Mouse (Mus musculus): Measurements from ENCODE around the gene Pxn. TPM values are rescaled to one million over a fixed set of nuclear protein-coding genes. Genes with fewer than 3 reads are reported as not detected.
"Not testable (repeated sequence)": the region's sequence is repeated elsewhere in the genome, so short reads cannot be mapped to it uniquely, and the experiment has no call there.

Pxn gene
- total RNA-seq, 2 experiments from 2014 or later = 31.8 to 36.1 TPM

GRCm38 (mm10) chr5:115484996-115485395 lies 21.5 kb upstream of the Pxn start:
- no peak for ATAC-seq (replicated peaks; ENCODE audit: low FRiP score, low TSS enrichment, poor library complexity, severe bottlenecking)

GRCm38 (mm10) chr5:115485489-115486205 lies 20.8 kb upstream of the Pxn start:
- ATAC-seq (replicated peaks; ENCODE audit: low FRiP score, low TSS enrichment, poor library complexity, severe bottlenecking) = no peak

DNA sequence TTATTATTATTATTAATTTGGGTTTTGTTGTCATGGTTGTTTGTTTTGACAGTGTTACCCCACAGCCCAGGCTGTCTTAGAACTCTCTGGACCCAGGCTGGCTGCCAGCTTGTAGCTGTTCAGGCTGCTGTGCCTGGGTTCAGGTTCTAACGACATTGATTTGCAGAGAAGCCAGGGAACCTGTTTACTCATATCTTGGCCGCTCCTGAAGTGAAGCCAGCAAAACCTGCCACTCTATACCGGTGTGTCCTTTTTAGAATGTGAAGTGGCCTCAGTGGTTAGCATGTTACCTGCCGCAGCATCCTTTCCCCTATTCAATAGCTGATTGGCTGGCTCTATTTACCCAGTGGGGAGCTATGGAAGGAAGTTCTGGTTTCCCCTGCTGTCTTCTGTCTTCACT lies 19.8 kb upstream of the Pxn start:
- ATAC-seq (replicated peaks; ENCODE audit: low FRiP score, low TSS enrichment, poor library complexity, severe bottlenecking) = no peak

DNA sequence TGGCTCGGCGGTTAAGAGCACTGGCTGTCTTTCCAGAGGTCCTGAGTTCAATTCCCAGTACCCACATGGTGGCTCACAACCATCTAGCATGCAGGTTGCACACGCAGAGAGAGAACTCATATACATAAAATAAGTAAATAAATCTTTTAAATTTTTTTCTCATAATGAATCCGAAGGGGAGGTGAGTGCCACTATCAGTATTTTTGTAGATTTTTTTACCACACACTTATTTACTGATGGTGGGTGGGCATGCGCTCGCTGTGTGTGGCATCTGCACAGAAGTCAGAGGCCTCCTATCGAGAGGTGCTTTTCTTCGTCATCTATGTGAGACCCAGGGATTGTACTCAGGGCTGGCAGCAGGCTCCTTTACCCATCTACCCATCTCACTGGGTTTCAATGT lies 19.1 kb upstream of the Pxn start:
- no peak for ATAC-seq (replicated peaks; ENCODE audit: low FRiP score, low TSS enrichment, poor library complexity, severe bottlenecking)

DNA sequence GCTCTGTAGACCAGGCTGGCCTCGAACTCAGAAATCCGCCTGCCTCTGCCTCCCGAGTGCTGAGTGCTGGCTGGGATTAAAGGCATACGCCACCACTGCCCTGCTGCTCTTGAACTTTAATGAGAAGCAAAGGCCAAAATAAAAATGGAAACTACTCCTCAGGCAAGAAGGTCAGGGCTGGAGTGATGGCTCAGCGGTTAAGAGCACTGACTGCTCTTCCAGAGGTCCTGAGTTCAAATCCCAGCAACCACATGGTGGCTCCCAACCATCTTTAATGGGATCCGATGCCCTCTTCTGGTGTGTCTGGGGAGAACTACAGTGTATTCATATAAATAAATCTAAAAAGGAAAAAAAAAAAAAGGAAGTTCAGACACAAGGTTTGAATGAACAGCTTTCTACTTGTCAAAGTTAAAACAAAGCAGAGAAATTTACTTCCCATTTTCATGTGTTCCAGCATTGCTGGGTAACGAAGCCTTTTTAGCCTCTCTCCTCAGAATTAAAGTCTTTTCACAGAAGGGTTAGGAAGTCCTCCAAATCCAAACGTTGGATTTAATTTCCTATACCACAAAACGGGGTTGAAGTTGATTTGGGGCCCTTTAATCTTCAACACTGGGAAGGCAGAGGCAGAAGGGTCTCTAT lies 18.4 kb upstream of the Pxn start:
- no peak for ATAC-seq (replicated peaks; ENCODE audit: low FRiP score, low TSS enrichment, poor library complexity, severe bottlenecking)

DNA sequence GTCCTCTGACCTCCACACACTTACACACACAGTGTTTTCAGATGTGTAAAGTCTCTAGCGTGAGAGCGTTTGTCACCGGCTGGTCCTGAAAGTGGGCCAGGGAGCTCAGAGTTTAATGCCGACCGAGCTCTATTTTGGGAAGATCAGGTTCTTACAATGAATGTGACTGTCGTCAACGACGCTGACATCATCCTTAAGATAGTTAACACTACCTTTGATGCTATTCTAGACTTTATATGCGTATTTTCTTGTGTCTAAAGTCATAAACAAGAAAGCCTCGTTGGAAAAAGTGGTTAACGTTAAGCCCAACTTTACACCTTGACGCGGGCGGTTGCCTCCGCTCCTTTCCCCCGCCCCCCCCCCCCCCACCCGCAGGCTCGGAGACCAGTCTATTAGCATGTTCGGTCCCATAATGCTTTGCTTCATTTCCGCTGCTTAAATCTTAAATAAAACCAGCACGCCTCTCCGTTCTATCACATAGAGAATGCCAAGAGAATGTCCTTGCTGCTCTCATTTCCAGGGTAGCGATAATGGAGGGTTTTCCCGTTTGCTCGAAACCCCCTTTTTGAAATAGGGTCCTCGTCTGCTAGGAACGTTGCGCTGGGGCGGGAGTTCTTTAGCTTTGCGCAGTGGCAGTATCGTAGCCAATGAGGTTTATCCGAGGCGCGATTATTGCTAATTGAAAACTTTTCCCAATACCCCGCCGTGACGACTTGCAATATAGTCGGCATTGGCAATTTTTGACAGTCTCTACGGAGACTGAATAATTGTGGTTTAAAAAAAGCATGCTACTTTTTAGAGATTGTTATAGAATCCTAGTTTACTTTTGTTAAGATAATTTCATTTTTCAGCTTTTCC lies 17.4 kb upstream of the Pxn start:
- no peak; the same call in 1 of the 2 replicates for ATAC-seq (replicated peaks; ENCODE audit: low FRiP score, low TSS enrichment, poor library complexity, severe bottlenecking)

GRCm38 (mm10) chr5:115489699-115490637 lies 16.5 kb upstream of the Pxn start:
- peak; percentile 84 for ATAC-seq (replicated peaks; ENCODE audit: low FRiP score, low TSS enrichment, poor library complexity, severe bottlenecking)

GRCm38 (mm10) chr5:115490638-115491000 lies 15.9 kb upstream of the Pxn start:
- peak; percentile 22 for ATAC-seq (replicated peaks; ENCODE audit: low FRiP score, low TSS enrichment, poor library complexity, severe bottlenecking)

GRCm38 (mm10) chr5:115491076-115491475 lies 15.4 kb upstream of the Pxn start:
- no peak for ATAC-seq (replicated peaks; ENCODE audit: low FRiP score, low TSS enrichment, poor library complexity, severe bottlenecking)

GRCm38 (mm10) chr5:115491771-115492322 lies 14.6 kb upstream of the Pxn start:
- ATAC-seq (replicated peaks; ENCODE audit: low FRiP score, low TSS enrichment, poor library complexity, severe bottlenecking) = 0 out of 2 replicates have a peak, but pooled peaks have one; percentile 6

- no peak for ATAC-seq (replicated peaks; ENCODE audit: low FRiP score, low TSS enrichment, poor library complexity, severe bottlenecking)
Measured at GRCm38 (mm10) chr5:115492711-115493335, 13.7 kb upstream of the Pxn start.

DNA sequence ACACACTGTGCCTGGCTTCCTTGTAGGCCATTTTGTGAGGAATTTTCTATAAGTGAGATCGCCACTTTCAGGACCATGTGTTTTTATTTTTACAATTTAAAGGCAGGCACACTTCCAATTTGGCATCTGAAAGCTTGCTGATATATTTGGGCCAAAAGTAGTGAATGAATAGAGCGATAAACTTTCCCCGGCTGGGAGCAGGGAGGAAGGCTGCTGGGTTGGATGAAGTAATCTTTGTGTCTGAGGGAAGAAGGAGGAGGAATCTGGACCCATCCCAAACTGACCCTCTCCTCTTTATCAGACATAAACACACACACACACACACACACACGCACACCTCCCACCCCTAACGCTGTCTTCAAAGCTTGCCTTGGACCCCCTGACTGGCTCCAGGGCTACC lies 13.0 kb upstream of the Pxn start:
- ATAC-seq (replicated peaks; ENCODE audit: low FRiP score, low TSS enrichment, poor library complexity, severe bottlenecking) = no peak

GRCm38 (mm10) chr5:115495618-115496017 lies 10.9 kb upstream of the Pxn start:
- ATAC-seq (replicated peaks; ENCODE audit: low FRiP score, low TSS enrichment, poor library complexity, severe bottlenecking) = not testable (repeated sequence)

DNA sequence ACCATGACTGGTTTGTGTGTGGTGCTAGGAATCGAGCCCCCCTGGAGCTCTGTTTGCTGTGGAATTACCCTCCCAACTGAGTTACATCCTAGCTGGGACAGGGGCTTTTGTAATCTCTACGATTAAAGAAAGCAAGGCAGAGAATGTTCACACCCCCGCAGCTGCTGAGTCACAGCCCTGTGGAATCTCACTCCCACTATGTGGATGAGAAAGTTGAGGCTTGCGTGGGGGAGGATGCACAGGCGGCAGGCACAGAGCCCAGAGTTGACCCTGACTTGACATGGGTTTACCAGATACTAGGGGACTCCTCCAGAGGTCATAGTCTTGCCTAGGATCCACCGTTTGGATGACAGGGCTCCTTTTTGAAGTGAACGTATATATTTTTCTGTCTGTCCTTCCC lies 9.4 kb upstream of the Pxn start:
- no peak for ATAC-seq (replicated peaks; ENCODE audit: low FRiP score, low TSS enrichment, poor library complexity, severe bottlenecking)

DNA sequence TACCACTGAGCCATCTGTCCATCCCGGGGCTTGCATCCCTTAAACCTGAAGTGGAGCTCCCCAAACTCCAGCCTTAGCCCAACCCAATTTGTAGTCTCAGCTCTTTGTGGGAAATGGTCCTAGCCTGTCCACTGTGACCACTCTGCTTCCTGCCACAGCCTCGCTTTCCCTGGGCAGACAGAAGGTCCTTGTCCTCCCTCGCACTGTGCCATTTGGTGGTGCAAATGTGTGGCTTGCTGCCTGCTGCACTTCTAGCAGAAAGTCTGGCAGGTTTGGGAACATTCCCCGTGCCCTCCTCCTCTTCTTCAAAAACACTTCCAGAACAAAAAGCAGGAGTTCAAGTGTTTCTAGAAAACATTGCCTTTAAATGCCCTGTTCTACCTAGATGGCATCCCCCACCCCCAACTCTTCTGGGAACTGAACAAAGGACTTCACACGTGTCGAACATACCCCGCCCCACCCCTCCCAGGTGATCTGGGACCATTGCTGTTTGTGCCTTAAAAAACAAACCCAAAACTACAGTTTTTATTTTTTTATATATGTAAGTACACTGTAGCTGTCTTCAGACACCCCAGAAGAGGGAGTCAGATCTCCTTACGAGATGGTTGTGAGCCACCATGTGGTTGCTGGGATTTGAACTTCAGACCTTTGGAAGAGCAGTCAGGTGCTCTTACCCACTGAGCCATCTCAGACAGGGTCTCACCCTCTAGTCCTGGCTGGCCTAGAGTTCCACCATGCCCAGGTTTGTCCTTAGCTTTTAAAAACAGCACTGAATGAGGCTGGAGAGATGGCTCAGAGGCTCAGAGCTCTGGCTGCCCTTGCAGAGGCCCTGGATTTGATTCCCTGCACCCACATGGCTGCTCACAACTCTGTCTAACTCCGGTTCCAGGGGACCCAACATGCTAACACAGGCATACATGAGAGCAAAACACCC lies 7.9 kb upstream of the Pxn start:
- ATAC-seq (replicated peaks; ENCODE audit: low FRiP score, low TSS enrichment, poor library complexity, severe bottlenecking) = no peak

- ATAC-seq (replicated peaks; ENCODE audit: low FRiP score, low TSS enrichment, poor library complexity, severe bottlenecking) = no peak
Measured at GRCm38 (mm10) chr5:115500383-115500935, 6.0 kb upstream of the Pxn start.

DNA sequence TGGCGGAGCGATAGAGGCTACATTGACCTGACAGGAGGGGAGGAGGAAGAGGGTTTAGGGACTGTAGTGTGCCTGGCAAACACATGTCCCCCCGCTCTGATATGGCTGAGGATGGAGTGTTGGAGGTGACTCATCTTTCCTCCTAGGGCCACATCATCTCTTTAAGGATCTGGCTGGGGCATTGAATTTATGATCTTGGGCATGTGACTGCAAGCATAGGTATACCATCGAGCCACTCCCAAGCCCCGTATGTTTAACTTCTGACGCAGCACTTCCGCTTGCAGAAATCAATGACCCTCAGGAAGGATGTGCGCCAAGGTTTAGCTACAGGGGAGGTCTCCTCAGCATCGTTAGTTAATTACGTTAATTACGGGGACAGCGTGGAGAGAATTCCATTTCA lies 3.4 kb upstream of the Pxn start:
- ATAC-seq (replicated peaks; ENCODE audit: low FRiP score, low TSS enrichment, poor library complexity, severe bottlenecking) = no peak
